Mouse (Mus musculus) myocyte (in vitro differentiated cells): ENCODE results near the gene Ppm1e. TPM values are rescaled to one million over a fixed set of nuclear protein-coding genes. Genes with fewer than 3 reads are reported as not detected.

ENCODE experiments used
- H3K27me3 ChIP-seq: one replicate; pipeline ENCODE4 v1.6.1; 2011; ENCODE audit not compliant: control insufficient read depth, insufficient read depth, insufficient read length
- H3K36me3 ChIP-seq: one replicate; pipeline ENCODE4 v1.6.1; 2011; ENCODE audit not compliant: control insufficient read depth, insufficient read depth
- H3K4me2 ChIP-seq: one replicate; pipeline ENCODE4 v1.6.1; 2011; ENCODE audit warnings: low read depth, control low read depth
- H3K4me3 ChIP-seq: one replicate; pipeline ENCODE4 v1.5.1; 2011; ENCODE audit warnings: mild to moderate bottlenecking, control low read depth, moderate library complexity
- H3K79me2 ChIP-seq: one replicate; pipeline ENCODE4 v1.6.1; 2011; ENCODE audit not compliant: control insufficient read depth, insufficient read depth
- H3ac ChIP-seq: one replicate; pipeline ENCODE4 v1.6.1; 2011; ENCODE audit not compliant: control insufficient read depth, insufficient read length
- CEBPB ChIP-seq: IDR thresholded peaks from 2 replicates; pipeline ENCODE4 v1.6.1; 2011; ENCODE audit warnings: mild to moderate bottlenecking, moderate library complexity; ENCODE audit not compliant: poor library complexity, insufficient read depth, severe bottlenecking
- E2F4 ChIP-seq: IDR thresholded peaks from one replicate; pipeline ENCODE4 v1.6.1; 2011; ENCODE audit warnings: mild to moderate bottlenecking, control low read depth, moderate library complexity; ENCODE audit not compliant: insufficient read depth
- MAX ChIP-seq: IDR thresholded peaks from one replicate; pipeline ENCODE4 v1.6.1; 2011; ENCODE audit warnings: low read depth, mild to moderate bottlenecking, control low read depth
- MYOD1 ChIP-seq, 3 experiments: IDR thresholded peaks; one replicate each; pipeline ENCODE4 v1.6.1; 2011; ENCODE audit warnings: control low read depth in 2 of 3, low read depth in 2 of 3, mild to moderate bottlenecking in 2 of 3, moderate library complexity in 1 of 3; ENCODE audit not compliant: insufficient read length in 2 of 3, control insufficient read depth in 1 of 3
- MYOG ChIP-seq, 3 experiments: IDR thresholded peaks; one replicate each; pipeline ENCODE4 v1.6.1; 2011; ENCODE audit warnings: control low read depth in 2 of 3, low read depth in 2 of 3, mild to moderate bottlenecking in 2 of 3; ENCODE audit not compliant: insufficient read length in 2 of 3, control insufficient read depth in 1 of 3, insufficient read depth in 1 of 3
- POLR2A ChIP-seq: IDR thresholded peaks from one replicate; pipeline ENCODE4 v1.6.1; 2011; ENCODE audit warnings: low read depth, mild to moderate bottlenecking, control low read depth, moderate library complexity; ENCODE audit not compliant: insufficient read length
- POLR2AphosphoS2 ChIP-seq: IDR thresholded peaks from one replicate; pipeline ENCODE4 v1.6.1; 2011; ENCODE audit warnings: low read depth, control low read depth; ENCODE audit not compliant: insufficient read length
- REST ChIP-seq: IDR thresholded peaks from one replicate; pipeline ENCODE4 v1.6.1; 2011; ENCODE audit warnings: mild to moderate bottlenecking, control low read depth, moderate library complexity; ENCODE audit not compliant: insufficient read depth, insufficient read length
- SRF ChIP-seq: IDR thresholded peaks from one replicate; pipeline ENCODE4 v1.6.1; 2011; ENCODE audit warnings: low read depth; ENCODE audit not compliant: control insufficient read depth, insufficient read length
- TCF12 ChIP-seq: IDR thresholded peaks from one replicate; pipeline ENCODE4 v1.6.1; 2011; ENCODE audit warnings: mild to moderate bottlenecking, control low read depth; ENCODE audit not compliant: poor library complexity, insufficient read depth, severe bottlenecking
- TCF3 ChIP-seq: IDR thresholded peaks from one replicate; pipeline ENCODE4 v1.6.1; 2011; ENCODE audit warnings: low read depth, control low read depth; ENCODE audit not compliant: insufficient read length
- USF1 ChIP-seq: IDR thresholded peaks from one replicate; pipeline ENCODE4 v1.6.1; 2011; ENCODE audit warnings: low read depth, mild to moderate bottlenecking, control low read depth, moderate library complexity
- polyA plus RNA-seq: library from polyadenylated mRNA; unstranded; fragments of >200 nt; fragmentation: generic; extraction: Trizol; gene quantifications from one replicate; pipeline ENCODE4 v1.2.1, GENCODE M21; 2012; ENCODE audit warnings: missing spikeins

Gene Ppm1e
- polyA plus RNA-seq, 1 experiment = 1.4 TPM

- H3K79me2 ChIP-seq = no peaks in the 10 kb centered on the region
- H3ac ChIP-seq = no peak overlapping the region
- H3K4me3 ChIP-seq = no peak overlapping the region
- no peaks in the 10 kb centered on the region for H3K36me3 ChIP-seq
- no peak overlapping the region for H3K4me2 ChIP-seq
- no peaks in the 10 kb centered on the region for H3K27me3 ChIP-seq
- TF ChIP-seq E2F4 (no peak), MYOD1 (IDR thresholded peaks at IDR 0.05; ENCODE audit: control insufficient read depth in 1 of 3, insufficient read length in 2 of 3, low read depth in 2 of 3) (no peak), MYOG (IDR thresholded peaks at IDR 0.05; ENCODE audit: control insufficient read depth in 1 of 3, insufficient read depth in 1 of 3, insufficient read length in 2 of 3, low read depth in 2 of 3) (no peak), CEBPB (no peak), TCF3 (no peak), POLR2AphosphoS2 (no peak), TCF12 (no peak)
Measured at GRCm38 (mm10) chr11:87326381-87326780, 32.4 kb downstream of the Ppm1e start.

- Histone ChIP-seq H3K79me2 (no peaks in the 10 kb centered on the region), H3K27me3 (no peaks in the 10 kb centered on the region), H3ac (no peak overlapping the region), H3K4me2 (no peak overlapping the region), H3K4me3 (no peak overlapping the region), H3K36me3 (no peaks in the 10 kb centered on the region)
- TF ChIP-seq MYOG (IDR thresholded peaks at IDR 0.05; ENCODE audit: control insufficient read depth in 1 of 3, insufficient read depth in 1 of 3, insufficient read length in 2 of 3, low read depth in 2 of 3) (no peak), TCF3 (no peak), TCF12 (no peak)
Measured at GRCm38 (mm10) chr11:87322558-87322957, 36.3 kb downstream of the Ppm1e start.

GRCm38 (mm10) chr11:87320007-87320406 is 38.8 kb downstream of the Ppm1e start:
- no peaks in the 10 kb centered on the region for H3K27me3 ChIP-seq
- H3K4me2 ChIP-seq = no peak overlapping the region
- H3ac ChIP-seq = no peak overlapping the region
- H3K79me2 ChIP-seq = no peaks in the 10 kb centered on the region
- no peak overlapping the region for H3K4me3 ChIP-seq
- TF ChIP-seq CEBPB = no peak
- no peak for TF ChIP-seq USF1
- TF ChIP-seq MYOD1 (IDR thresholded peaks at IDR 0.05; ENCODE audit: control insufficient read depth in 1 of 3, insufficient read length in 2 of 3, low read depth in 2 of 3) = no peak
- no peak for TF ChIP-seq POLR2A
- no peak for TF ChIP-seq MYOG (IDR thresholded peaks at IDR 0.05; ENCODE audit: control insufficient read depth in 1 of 3, insufficient read depth in 1 of 3, insufficient read length in 2 of 3, low read depth in 2 of 3)
- no peak for TF ChIP-seq TCF12
- no peak for TF ChIP-seq TCF3
- no peak for TF ChIP-seq SRF
- no peak for TF ChIP-seq E2F4
- TF ChIP-seq MAX = no peak
- TF ChIP-seq REST = no peak
- TF ChIP-seq POLR2AphosphoS2 = no peak
- no peaks in the 10 kb centered on the region for H3K36me3 ChIP-seq

DNA sequence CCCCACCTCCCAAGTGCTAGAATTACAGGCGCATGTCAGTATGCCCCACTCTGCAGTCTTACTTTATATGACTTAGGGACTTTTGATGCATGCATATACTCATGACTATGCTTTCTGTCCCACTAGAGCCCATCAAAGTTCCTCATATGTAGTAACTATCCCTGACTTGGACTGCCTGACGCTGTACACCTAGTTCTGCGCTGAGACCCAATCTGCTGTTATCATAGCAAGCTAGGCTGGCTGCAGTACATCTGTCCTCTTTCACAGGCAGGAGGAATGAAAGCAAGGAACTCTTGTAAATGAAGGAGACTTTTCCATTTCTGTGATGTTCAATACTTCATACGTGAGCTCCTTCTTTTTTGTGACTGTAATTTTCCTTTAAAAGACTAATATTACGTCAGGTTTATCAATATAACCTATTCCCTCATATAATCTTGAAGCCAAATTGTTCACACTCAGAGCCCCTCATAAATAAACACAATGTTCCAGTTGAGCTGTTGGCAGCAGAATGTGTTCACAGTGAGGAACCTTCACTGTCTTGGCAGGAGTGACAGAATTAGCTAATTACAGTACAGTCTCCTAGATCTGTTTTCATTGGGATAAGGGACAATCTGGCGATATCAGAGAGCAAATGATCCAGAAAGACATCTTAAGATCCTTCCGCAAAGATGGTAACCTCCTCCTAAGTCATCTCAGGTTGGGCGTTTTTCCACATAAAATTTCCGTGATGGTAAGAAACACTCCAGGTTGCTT is 39.7 kb downstream of the Ppm1e start:
- Histone ChIP-seq H3K4me2 (no peak overlapping the region), H3K27me3 (no peaks in the 10 kb centered on the region), H3K36me3 (no peaks in the 10 kb centered on the region), H3K79me2 (no peaks in the 10 kb centered on the region), H3K4me3 (no peak overlapping the region), H3ac (no peak overlapping the region)
- TF ChIP-seq POLR2A = no peak
- TF ChIP-seq E2F4 = no peak
- no peak for TF ChIP-seq MYOG (IDR thresholded peaks at IDR 0.05; ENCODE audit: control insufficient read depth in 1 of 3, insufficient read depth in 1 of 3, insufficient read length in 2 of 3, low read depth in 2 of 3)
- TF ChIP-seq SRF = no peak
- no peak for TF ChIP-seq USF1
- TF ChIP-seq POLR2AphosphoS2 = no peak
- TF ChIP-seq TCF3 = no peak

GRCm38 (mm10) chr11:87313533-87313932 is 45.3 kb downstream of the Ppm1e start:
- H3K36me3 ChIP-seq = no peaks in the 10 kb centered on the region
- H3K4me2 ChIP-seq = no peak overlapping the region
- no peak overlapping the region for H3ac ChIP-seq
- no peak overlapping the region for H3K4me3 ChIP-seq
- no peak for TF ChIP-seq POLR2AphosphoS2
- no peaks in the 10 kb centered on the region for H3K79me2 ChIP-seq
- H3K27me3 ChIP-seq = no peaks in the 10 kb centered on the region
